Mouse (Mus musculus) forebrain, embryonic 11.5 days (tissue): ENCODE data around the gene Prdm11. TPM values are rescaled to one million over a fixed set of nuclear protein-coding genes. Genes with fewer than 3 reads are reported as not detected.

ENCODE experiments used
- ATAC-seq: fragments of 200-750 bp; cut with Nextera tagmentation; replicated peaks from 2 replicates; pipeline ENCODE4 v1.8.0; 2017; ENCODE audit warnings: moderate TSS enrichment; ENCODE audit not compliant: low FRiP score
- DNase-seq: peaks from one replicate; pipeline ENCODE4 v3.0.0-alpha.2; 2017; ENCODE audit warnings: low spot score
- H3K27ac ChIP-seq: fragments of 300-500 bp; sonication (generic); 2 replicates; pipeline ENCODE4 v1.5.1; 2014; ENCODE audit warnings: low read depth, low read length
- H3K27me3 ChIP-seq: fragments of 300-500 bp; sonication (generic); 2 replicates; pipeline ENCODE4 v1.6.1; 2014; ENCODE audit warnings: mild to moderate bottlenecking, low read length, mixed read lengths; ENCODE audit not compliant: control insufficient read depth, insufficient read depth
- H3K36me3 ChIP-seq: fragments of 300-500 bp; sonication (generic); 2 replicates; pipeline ENCODE4 v1.6.1; 2014; ENCODE audit warnings: mild to moderate bottlenecking, low read length, moderate library complexity, mixed read lengths; ENCODE audit not compliant: control insufficient read depth, insufficient read depth
- H3K4me1 ChIP-seq: fragments of 300-500 bp; sonication (generic); replicated peaks from 2 replicates; pipeline ENCODE4 v1.6.1; 2014; ENCODE audit warnings: low read length, mixed read lengths; ENCODE audit not compliant: control insufficient read depth, insufficient read depth
- H3K4me2 ChIP-seq: fragments of 300-500 bp; sonication (generic); 2 replicates; pipeline ENCODE4 v1.6.1; 2014; ENCODE audit warnings: low read depth, mild to moderate bottlenecking, low read length, moderate library complexity, mixed read lengths; ENCODE audit not compliant: severe bottlenecking
- H3K4me3 ChIP-seq: fragments of 300-500 bp; sonication (generic); 2 replicates; pipeline ENCODE4 v1.5.1; 2014; ENCODE audit warnings: low read depth, low read length
- H3K9ac ChIP-seq: fragments of 300-500 bp; sonication (generic); 2 replicates; pipeline ENCODE4 v1.6.1; 2014; ENCODE audit warnings: low read length
- H3K9me3 ChIP-seq: fragments of 300-500 bp; sonication (generic); 2 replicates; pipeline ENCODE4 v1.6.1; 2016; ENCODE audit warnings: low read length, mixed read lengths; ENCODE audit not compliant: control insufficient read depth
- WGBS: fragments of 180-500 bp; shearing (Covaris S2); extraction: QIAGEN DNeasy Blood & Tissue Kit; methylation state at CpG from one replicate; pipeline ENCODE4 v1.1.7; 2014; 5-methylcytosine and 5-hydroxymethylcytosine counted together
- polyA plus RNA-seq: library from polyadenylated mRNA; unstranded; fragments of >200 nt; fragmentation: Nextera tagmentation; extraction: Ambion mirVana; gene quantifications from 2 replicates; pipeline ENCODE4 v1.2.1, GENCODE M21; 2014

Prdm11 gene
- polyA plus RNA-seq, 1 experiment from 2014 or later, result 1.8 TPM

- Histone ChIP-seq H3K27ac (peak overlapping the region; percentile 21; the same call in 1 of the 2 replicates), H3K4me3 (no peak overlapping the region), H3K27me3 (no peaks in the 10 kb centered on the region), H3K4me1 (peaks cover 4% of the 10 kb centered on the region; the same call in 1 of the 2 replicates), H3K9ac (peak overlapping the region; percentile 45), H3K4me2 (peak overlapping the region; percentile 26; the same call in 1 of the 2 replicates), H3K36me3 (no peaks in the 10 kb centered on the region), H3K9me3 (no peaks in the 10 kb centered on the region)
- ATAC-seq (peak; percentile 61), DNase-seq (peak; percentile 78)
- 17% methylated on average over 19 of the region's 19 CpGs for WGBS
Observed at GRCm38 (mm10) chr2:92987901-92988631, 57.9 kb downstream of the Prdm11 start.

GRCm38 (mm10) chr2:92987108-92987618, 58.8 kb downstream of the Prdm11 start:
- WGBS, result 85% methylated on average over 7 of the region's 7 CpGs
- no peaks in the 10 kb centered on the region for H3K9me3 ChIP-seq
- no peak overlapping the region for H3K27ac ChIP-seq
- ATAC-seq (no peak), DNase-seq (no peak)
- H3K4me3 ChIP-seq, result no peak overlapping the region
- no peak overlapping the region for H3K4me2 ChIP-seq
- no peak overlapping the region for H3K9ac ChIP-seq
- H3K27me3 ChIP-seq, result no peaks in the 10 kb centered on the region
- peaks cover 4% of the 10 kb centered on the region; the same call in 1 of the 2 replicates for H3K4me1 ChIP-seq
- no peaks in the 10 kb centered on the region for H3K36me3 ChIP-seq

- DNase-seq, result no peak
- 62% methylated on average over 7 of the region's 7 CpGs for WGBS
- no peak for ATAC-seq
Observed at GRCm38 (mm10) chr2:92985600-92985999, 60.4 kb downstream of the Prdm11 start.

GRCm38 (mm10) chr2:92985171-92985570, 60.8 kb downstream of the Prdm11 start:
- Histone ChIP-seq H3K36me3 (no peaks in the 10 kb centered on the region), H3K4me2 (no peak overlapping the region), H3K9ac (no peak overlapping the region), H3K4me3 (no peak overlapping the region), H3K27ac (no peak overlapping the region), H3K9me3 (no peaks in the 10 kb centered on the region), H3K4me1 (peaks cover 4% of the 10 kb centered on the region; the same call in 1 of the 2 replicates), H3K27me3 (no peaks in the 10 kb centered on the region)
- 90% methylated on average over 2 of the region's 2 CpGs for WGBS
- no peak for DNase-seq
- no peak for ATAC-seq

More at GRCm38 (mm10) chr2:92985600-92985999, 60.4 kb downstream of the Prdm11 start:
- H3K4me2 ChIP-seq, result no peak overlapping the region
- no peak overlapping the region for H3K27ac ChIP-seq
- no peaks in the 10 kb centered on the region for H3K27me3 ChIP-seq
- no peaks in the 10 kb centered on the region for H3K36me3 ChIP-seq
- H3K9ac ChIP-seq, result no peak overlapping the region
- no peaks in the 10 kb centered on the region for H3K9me3 ChIP-seq
- no peak overlapping the region for H3K4me3 ChIP-seq
- peaks cover 4% of the 10 kb centered on the region; the same call in 1 of the 2 replicates for H3K4me1 ChIP-seq

- Histone ChIP-seq H3K36me3 (no peaks in the 10 kb centered on the region), H3K9ac (no peak overlapping the region), H3K27ac (no peak overlapping the region), H3K9me3 (no peaks in the 10 kb centered on the region), H3K4me2 (no peak overlapping the region), H3K27me3 (no peaks in the 10 kb centered on the region), H3K4me3 (no peak overlapping the region), H3K4me1 (peaks cover 4% of the 10 kb centered on the region; the same call in 1 of the 2 replicates)
- ATAC-seq (no peak), DNase-seq (no peak)
- 88% methylated on average over 7 of the region's 7 CpGs for WGBS
Observed at GRCm38 (mm10) chr2:92984321-92985108, 61.5 kb downstream of the Prdm11 start.

GRCm38 (mm10) chr2:92983273-92983620, 62.7 kb downstream of the Prdm11 start:
- ATAC-seq (no peak), DNase-seq (no peak)
- H3K27ac ChIP-seq, result no peak overlapping the region
- H3K36me3 ChIP-seq, result no peaks in the 10 kb centered on the region
- no peak overlapping the region for H3K4me3 ChIP-seq
- no peaks in the 10 kb centered on the region for H3K27me3 ChIP-seq
- no peak overlapping the region for H3K9ac ChIP-seq
- 89% methylated on average over 4 of the region's 4 CpGs for WGBS
- H3K9me3 ChIP-seq, result no peaks in the 10 kb centered on the region
- H3K4me2 ChIP-seq, result no peak overlapping the region
- peaks cover under 1% of the 10 kb centered on the region; the same call in 1 of the 2 replicates for H3K4me1 ChIP-seq

GRCm38 (mm10) chr2:92982591-92983272, 63.2 kb downstream of the Prdm11 start:
- H3K36me3 ChIP-seq, result no peaks in the 10 kb centered on the region
- H3K4me2 ChIP-seq, result no peak overlapping the region
- no peak for DNase-seq
- no peak for ATAC-seq
- no peak overlapping the region for H3K27ac ChIP-seq
- no peak overlapping the region for H3K9ac ChIP-seq
- no peaks in the 10 kb centered on the region for H3K27me3 ChIP-seq
- WGBS, result 77% methylated on average over 8 of the region's 8 CpGs
- H3K4me1 ChIP-seq, result no peaks in the 10 kb centered on the region
- no peaks in the 10 kb centered on the region for H3K9me3 ChIP-seq
- no peak overlapping the region for H3K4me3 ChIP-seq

- Histone ChIP-seq H3K4me3 (no peak overlapping the region), H3K27me3 (no peaks in the 10 kb centered on the region), H3K36me3 (no peaks in the 10 kb centered on the region), H3K9ac (no peak overlapping the region), H3K27ac (no peak overlapping the region), H3K4me1 (no peaks in the 10 kb centered on the region), H3K4me2 (no peak overlapping the region), H3K9me3 (no peaks in the 10 kb centered on the region)
- 91% methylated on average over 10 of the region's 10 CpGs for WGBS
- no peak for ATAC-seq
- DNase-seq, result no peak
Observed at GRCm38 (mm10) chr2:92980165-92980564, 65.8 kb downstream of the Prdm11 start.
